Mouse (Mus musculus) liver, adult 2 months (tissue): ENCODE data around the gene Cog5.

Experiments
- CTCF ChIP-seq: fragments of 200-500 bp; IDR thresholded peaks from 2 replicates; pipeline ENCODE4 v1.5.1; 2011; ENCODE audit warnings: low read depth, low read length, control low read depth
- POLR2A ChIP-seq: fragments of 200-500 bp; IDR thresholded peaks from 2 replicates; pipeline ENCODE4 v1.6.1; 2011; ENCODE audit warnings: low read length, control low read depth; ENCODE audit not compliant: insufficient read depth; ENCODE audit errors: extremely low read depth

DNA sequence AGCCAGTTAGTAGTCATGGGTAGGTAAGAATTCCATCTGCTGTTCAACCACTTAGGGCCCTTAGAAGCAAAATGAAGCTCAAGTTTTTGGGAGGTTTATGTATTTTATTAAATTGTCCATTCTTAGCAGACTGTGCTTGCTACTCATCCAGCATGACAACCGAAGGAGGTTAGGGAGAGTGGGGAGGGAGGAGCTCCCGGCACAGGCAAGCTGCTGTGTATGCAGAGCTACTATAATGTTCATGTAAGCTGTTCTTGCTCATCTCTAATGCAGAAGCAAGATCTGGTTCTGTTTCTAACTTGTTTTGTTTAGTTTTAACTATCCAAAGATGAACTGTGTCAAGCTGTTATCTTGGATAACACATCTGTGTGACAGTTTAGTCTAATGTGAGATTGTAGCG lies 199.4 kb downstream of the Cog5 start:
- TF ChIP-seq CTCF (no peak), POLR2A (no peak)
